Mouse (Mus musculus): ENCODE measurements around the gene Foxp3. TPM values are rescaled to one million over a fixed set of nuclear protein-coding genes. Genes with fewer than 3 reads are reported as not detected.
A peak's percentile ranks its signal among the peaks of the same experiment; 100 is the strongest.

Gene Foxp3
- total RNA-seq, 2 experiments from 2014 or later, result 0.20 to 0.40 TPM

DNA sequence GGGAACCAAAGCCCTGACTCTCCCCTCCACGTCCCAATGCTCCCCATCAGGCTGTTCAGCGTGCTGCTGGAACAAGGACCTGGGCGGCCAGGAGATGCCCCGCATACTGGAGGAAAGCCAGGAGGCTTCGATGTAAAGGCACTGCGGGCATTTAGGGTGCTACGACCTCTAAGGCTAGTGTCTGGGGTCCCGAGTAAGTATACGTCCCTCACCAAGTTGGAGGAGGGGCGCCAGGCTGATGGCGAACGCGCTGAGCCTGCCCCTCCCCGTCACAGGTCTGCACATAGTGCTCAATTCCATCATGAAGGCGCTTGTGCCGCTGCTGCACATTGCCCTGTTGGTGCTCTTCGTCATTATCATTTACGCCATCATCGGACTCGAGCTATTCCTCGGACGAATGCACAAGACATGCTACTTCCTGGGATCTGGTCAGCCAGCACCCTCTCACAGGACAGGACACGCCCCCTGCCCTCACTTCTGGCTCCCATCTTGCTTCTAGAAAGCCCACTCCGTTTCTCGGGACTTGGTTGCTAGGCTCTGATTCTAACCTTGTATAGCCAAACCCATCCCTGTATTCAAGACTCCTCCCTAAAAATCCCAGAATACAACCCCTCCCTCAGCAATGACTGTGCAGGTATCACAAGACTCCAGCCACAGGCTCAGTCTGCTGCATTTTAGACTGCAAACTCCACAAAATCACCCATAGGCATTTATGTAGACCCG, 37.3 kb downstream of the Foxp3 start:
- DNase-seq (ENCODE audit: low spot score in 2 of 2), result no peak

GRCm38 (mm10) chrX:7617889-7618551, 44.6 kb downstream of the Foxp3 start:
- no peak for DNase-seq (ENCODE audit: low spot score in 2 of 2)

- DNase-seq (ENCODE audit: low spot score in 2 of 2), result no peak
Measured at GRCm38 (mm10) chrX:7632560-7632959, 59.1 kb downstream of the Foxp3 start.

GRCm38 (mm10) chrX:7635101-7635500, 61.7 kb downstream of the Foxp3 start:
- no peak for DNase-seq (ENCODE audit: low spot score in 2 of 2)

DNA sequence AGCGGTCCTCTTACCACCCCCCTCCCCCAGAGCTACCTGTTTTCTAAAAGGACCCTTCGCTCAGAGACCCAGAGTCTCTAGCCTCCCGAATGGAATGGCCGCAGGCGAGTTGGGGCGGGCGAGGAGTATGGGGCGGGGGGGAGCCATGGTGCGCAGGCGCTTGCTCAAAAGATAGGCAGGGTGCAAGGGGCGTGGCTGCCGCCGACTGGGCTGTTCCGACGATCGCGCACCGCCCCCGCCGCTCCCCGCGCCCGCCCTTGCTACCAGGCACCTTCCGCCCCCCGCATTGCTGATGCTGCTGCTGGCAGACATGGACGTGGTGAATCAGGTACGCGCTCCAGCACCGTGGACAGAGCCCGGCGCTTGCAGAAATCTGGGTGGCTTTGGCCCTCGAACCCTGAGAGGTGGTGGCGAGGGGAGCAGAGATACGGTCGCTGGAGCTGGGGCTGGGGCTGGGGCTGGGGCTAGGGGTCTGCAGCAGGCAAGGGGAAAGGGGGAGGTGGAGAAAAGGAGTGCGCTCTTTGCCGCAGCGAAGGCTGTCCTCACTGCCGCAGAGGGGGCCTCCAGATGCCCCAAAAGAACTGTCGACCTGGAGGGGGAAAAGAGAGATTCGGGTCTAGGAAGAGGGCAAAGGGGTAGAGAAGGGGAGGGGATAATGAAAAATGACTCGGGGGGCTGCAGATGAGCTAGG, 65.1 kb downstream of the Foxp3 start, which contains the start of gene Syp:
Gene Syp (plus strand): TSS at position 71 of the 691 bp plus-strand sequence.
- DNase-seq (ENCODE audit: low spot score in 2 of 2), result peak; percentile 65 to 67

- DNase-seq (ENCODE audit: low spot score in 2 of 2), result no peak
Measured at GRCm38 (mm10) chrX:7639536-7640325, 66.3 kb downstream of the Foxp3 start.

GRCm38 (mm10) chrX:7640785-7641184, 67.3 kb downstream of the Foxp3 start:
- no peak for DNase-seq (ENCODE audit: low spot score in 2 of 2)

Other genes with a start within 250 kb of the Foxp3 start
- gene Usp27x, start 197.8 kb upstream of the Foxp3 start, total RNA-seq (2021), result 10 to 100 TPM; 29.4 to 30.6 TPM
- 1 to 10 TPM; 6.0 to 6.7 TPM for gene Ppp1r3f, start 639 bp downstream of the Foxp3 start, total RNA-seq (2021)
- gene Ccdc22, start 31.9 kb downstream of the Foxp3 start, total RNA-seq (2021), result 10 to 100 TPM; 18.2 to 27.0 TPM
- under 1 TPM in 1 of 2 experiments, not detected in 1; 0.06 TPM for gene Cacna1f, start 33.4 kb downstream of the Foxp3 start, total RNA-seq (2021)
- gene Syp, start 64.8 kb downstream of the Foxp3 start, total RNA-seq (2021), result 10 to 100 TPM; 77.4 to 93.2 TPM
- gene Prickle3, start 83.6 kb downstream of the Foxp3 start, total RNA-seq (2021), result 10 to 100 TPM; 16.4 to 18.7 TPM
- 100 to 1,000 TPM in 1 of 2 experiments, 10 to 100 TPM in 1; 87.4 to 102 TPM for gene Plp2, start 97.7 kb downstream of the Foxp3 start, total RNA-seq (2021)
- gene Magix, start 107.6 kb downstream of the Foxp3 start, total RNA-seq (2021), result 1 to 10 TPM in 1 of 2 experiments, under 1 TPM in 1; 0.42 to 1.4 TPM
- gene Gpkow, start 123.5 kb downstream of the Foxp3 start, total RNA-seq (2021), result 10 to 100 TPM; 47.7 to 48.2 TPM
- gene Wdr45, start 140.7 kb downstream of the Foxp3 start, total RNA-seq (2021), result 10 to 100 TPM; 68.0 to 75.4 TPM
- 1 to 10 TPM in 1 of 2 experiments, not detected in 1; 1.4 TPM for gene Gm45208, start 148.6 kb downstream of the Foxp3 start, total RNA-seq (2021)
- 10 to 100 TPM; 15.5 to 16.0 TPM for gene Praf2, start 154.8 kb downstream of the Foxp3 start, total RNA-seq (2021)
- 10 to 100 TPM in 1 of 2 experiments, 1 to 10 TPM in 1; 9.0 to 10.8 TPM for gene Ccdc120, start 177.3 kb downstream of the Foxp3 start, total RNA-seq (2021)
- 10 to 100 TPM; 39.9 to 41.0 TPM for gene Tfe3, start 188.9 kb downstream of the Foxp3 start, total RNA-seq (2021)
- gene Gripap1, start 216.1 kb downstream of the Foxp3 start, total RNA-seq (2021), result 10 to 100 TPM; 52.0 to 64.8 TPM
- gene Kcnd1, start 248.6 kb downstream of the Foxp3 start, total RNA-seq (2021), result 1 to 10 TPM; 2.2 to 3.6 TPM

All from adrenal gland, postnatal 4 days (tissue).